Mouse (Mus musculus): Measurements from ENCODE around the gene Defb22.

Defb22 gene

DNA sequence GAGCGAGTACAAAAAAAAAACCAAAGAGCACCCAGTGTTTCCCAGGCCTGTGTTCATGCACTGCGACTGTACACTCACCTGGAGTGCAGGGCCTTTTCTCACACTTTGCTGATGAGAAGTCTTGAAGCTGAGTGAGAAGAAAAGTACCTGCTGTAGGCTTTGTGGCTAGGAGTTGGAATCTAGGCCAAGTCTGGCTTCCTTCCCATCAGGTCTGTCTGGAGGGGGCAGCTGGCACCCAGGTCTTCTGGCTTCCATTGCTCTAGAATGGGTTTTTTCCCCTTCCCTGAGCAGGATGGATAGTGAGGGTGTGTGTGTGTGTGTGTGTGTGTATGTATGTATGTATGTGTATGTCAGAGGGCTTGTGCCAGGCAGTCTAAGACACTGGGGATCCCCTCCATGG lies 50.1 kb downstream of the Defb22 start:
- no peak for DNase-seq (ENCODE audit: low spot score)

DNA sequence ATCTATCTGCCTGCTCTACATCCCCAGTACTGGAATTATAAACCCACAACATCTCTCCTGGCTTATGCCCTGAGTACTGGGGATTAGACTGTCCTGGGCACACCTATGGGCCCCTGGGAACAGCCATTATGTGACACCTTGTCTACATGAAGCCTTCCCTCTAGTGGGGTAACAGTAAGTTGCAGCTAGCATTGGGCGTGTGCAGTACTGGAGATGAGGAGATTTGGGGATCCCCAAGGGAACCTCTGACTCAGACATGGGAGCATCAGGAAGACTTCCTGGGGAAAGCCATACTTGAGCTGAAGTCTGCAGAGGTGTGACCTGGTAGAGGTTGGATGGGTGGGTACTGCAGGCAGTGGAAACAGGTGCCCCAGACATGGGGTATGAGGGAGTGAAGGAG lies 51.0 kb downstream of the Defb22 start:
- DNase-seq (ENCODE audit: low spot score), result no peak

DNA sequence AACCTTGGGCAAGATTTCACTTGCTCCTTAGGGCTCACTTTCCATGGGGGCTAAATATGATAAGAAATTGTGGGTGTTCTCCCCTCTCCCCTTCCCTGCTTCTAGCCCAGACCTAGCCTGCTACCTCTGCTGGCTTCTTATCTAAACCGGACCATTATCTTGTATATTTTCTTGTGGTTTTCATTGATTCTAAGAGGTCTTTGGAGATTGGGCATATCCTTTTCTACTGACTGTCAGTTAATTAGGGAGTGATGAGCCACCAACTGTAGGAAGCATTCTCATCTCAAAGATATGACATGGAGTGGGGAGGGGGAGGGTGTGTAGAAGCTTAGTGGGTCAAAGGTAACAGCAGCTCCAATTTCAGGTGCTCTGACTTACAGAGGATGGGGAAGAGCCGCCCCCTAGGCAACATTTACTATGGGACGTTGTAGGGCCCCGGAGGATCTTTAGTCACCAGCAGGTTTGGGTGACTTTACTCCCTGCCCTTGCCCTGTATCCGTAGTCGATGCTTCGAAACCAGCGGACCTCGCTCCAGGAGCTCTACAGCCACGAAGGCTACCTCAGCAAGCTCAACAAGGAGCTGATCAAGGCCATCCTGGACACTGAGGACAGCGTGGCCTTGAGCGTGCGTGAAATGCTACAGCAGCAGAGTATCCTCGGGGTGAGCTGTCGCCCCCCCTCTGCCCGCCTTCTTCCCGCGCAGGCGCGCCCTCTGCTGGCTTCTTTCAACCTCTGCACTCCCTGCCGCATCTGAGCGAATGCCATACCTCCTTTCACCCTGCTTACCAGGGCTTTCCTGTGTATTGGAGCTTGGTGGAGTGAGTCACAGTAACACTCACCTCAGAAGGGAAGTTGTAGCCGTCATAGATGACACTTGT lies 52.7 kb downstream of the Defb22 start:
- DNase-seq (ENCODE audit: low spot score), result peak; percentile 70

DNA sequence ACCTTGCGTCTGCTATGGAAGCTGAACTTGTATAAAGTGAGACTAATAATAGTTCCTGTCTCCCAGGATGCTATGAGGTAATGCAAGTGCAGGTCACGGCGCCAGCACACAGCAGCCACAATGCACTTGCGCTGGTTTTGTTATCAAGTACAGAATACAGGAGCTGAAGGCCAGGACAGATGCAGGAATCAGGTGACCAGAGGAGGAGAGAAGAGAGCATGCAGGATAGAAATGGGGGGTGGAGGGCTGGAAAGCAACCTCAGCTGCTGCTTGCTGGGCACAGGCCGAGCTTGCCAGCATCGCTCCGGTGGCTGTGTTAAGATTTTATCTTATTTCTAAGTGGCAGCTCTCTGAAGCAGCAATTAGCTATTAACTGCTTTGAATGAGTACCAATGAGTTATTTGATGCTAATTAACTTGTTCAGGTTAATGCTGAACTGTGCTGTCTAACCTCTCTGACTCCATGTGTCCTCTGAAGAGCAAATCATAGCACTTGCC lies 53.5 kb downstream of the Defb22 start:
- DNase-seq (ENCODE audit: low spot score), result no peak

Measured in c-Kit-positive CD71-positive TER-119-positive erythroid progenitor cells, embryonic 14.5 days (primary cell).